Mouse (Mus musculus) forebrain, embryonic 13.5 days (tissue): ENCODE measurements around the gene Eddm3b. TPM values are rescaled to one million over a fixed set of nuclear protein-coding genes. Genes with fewer than 3 reads are reported as not detected.
"Not testable (repeated sequence)": the region's sequence is repeated elsewhere in the genome, so short reads cannot be mapped to it uniquely, and the experiment has no call there.

ENCODE experiments used
- ATAC-seq: fragments of 200-750 bp; cut with Nextera tagmentation; 2 replicates; pipeline ENCODE4 v1.8.0; 2017
- H3K27ac ChIP-seq: fragments of 300-500 bp; sonication (generic); 2 replicates; pipeline ENCODE4 v1.5.1; 2015; ENCODE audit warnings: inconsistent platforms, mild to moderate bottlenecking, moderate library complexity
- H3K27me3 ChIP-seq: fragments of 300-500 bp; sonication (generic); 2 replicates; pipeline ENCODE4 v1.6.1; 2015; ENCODE audit warnings: mild to moderate bottlenecking, inconsistent platforms
- H3K36me3 ChIP-seq: fragments of 300-500 bp; sonication (generic); 2 replicates; pipeline ENCODE4 v1.6.1; 2015; ENCODE audit warnings: mild to moderate bottlenecking, inconsistent platforms; ENCODE audit not compliant: poor library complexity, severe bottlenecking
- H3K4me1 ChIP-seq: fragments of 300-500 bp; sonication (generic); 2 replicates; pipeline ENCODE4 v1.6.1; 2015; ENCODE audit warnings: inconsistent platforms
- H3K4me2 ChIP-seq: fragments of 300-500 bp; sonication (generic); 2 replicates; pipeline ENCODE4 v1.6.1; 2015; ENCODE audit warnings: inconsistent platforms, mild to moderate bottlenecking, moderate library complexity
- H3K4me3 ChIP-seq: fragments of 300-500 bp; sonication (generic); 2 replicates; pipeline ENCODE4 v1.5.1; 2015; ENCODE audit warnings: mild to moderate bottlenecking, inconsistent platforms
- H3K9ac ChIP-seq: fragments of 300-500 bp; sonication (generic); 2 replicates; pipeline ENCODE4 v1.6.1; 2015; ENCODE audit warnings: mild to moderate bottlenecking, inconsistent platforms
- H3K9me3 ChIP-seq: fragments of 300-500 bp; sonication (generic); replicated peaks from 2 replicates; pipeline ENCODE4 v1.6.1; 2016; ENCODE audit warnings: inconsistent platforms
- WGBS: fragments of 180-500 bp; shearing (Covaris S2); methylation state at CpG from one replicate; pipeline ENCODE4 v1.1.7; 2015; 5-methylcytosine and 5-hydroxymethylcytosine counted together
- polyA plus RNA-seq: library from polyadenylated mRNA; unstranded; fragments of >200 nt; fragmentation: Nextera tagmentation; extraction: Ambion mirVana; gene quantifications from 2 replicates; pipeline ENCODE4 v1.2.1, GENCODE M21; 2015

Gene Eddm3b
- polyA plus RNA-seq, 1 experiment from 2014 or later: not detected

GRCm38 (mm10) chr14:51148006-51148405 lies 33.8 kb downstream of the Eddm3b start:
- Histone ChIP-seq H3K9me3 (no peaks in the 10 kb centered on the region), H3K27me3 (no peaks in the 10 kb centered on the region), H3K4me3 (no peak overlapping the region), H3K27ac (no peak overlapping the region), H3K4me1 (no peaks in the 10 kb centered on the region; the same call in 1 of the 2 replicates), H3K4me2 (no peak overlapping the region), H3K9ac (no peak overlapping the region), H3K36me3 (no peaks in the 10 kb centered on the region)
- WGBS: 88% methylated on average over 3 of the region's 3 CpGs
- no peak for ATAC-seq

GRCm38 (mm10) chr14:51149164-51149563 lies 34.9 kb downstream of the Eddm3b start:
- H3K36me3 ChIP-seq: no peaks in the 10 kb centered on the region
- H3K27me3 ChIP-seq: no peaks in the 10 kb centered on the region
- H3K9ac ChIP-seq: no peak overlapping the region
- no peak overlapping the region for H3K4me2 ChIP-seq
- no peak overlapping the region for H3K27ac ChIP-seq
- 83% methylated on average over 5 of the region's 5 CpGs for WGBS
- H3K4me1 ChIP-seq: no peaks in the 10 kb centered on the region; the same call in 1 of the 2 replicates
- no peak overlapping the region for H3K4me3 ChIP-seq
- H3K9me3 ChIP-seq: no peaks in the 10 kb centered on the region
- ATAC-seq: no peak

- H3K27me3 ChIP-seq: no peaks in the 10 kb centered on the region
- no peak overlapping the region for H3K9ac ChIP-seq
- no peaks in the 10 kb centered on the region; the same call in 1 of the 2 replicates for H3K4me1 ChIP-seq
- no peak overlapping the region for H3K4me3 ChIP-seq
- no peak for ATAC-seq
- no peaks in the 10 kb centered on the region for H3K9me3 ChIP-seq
- H3K4me2 ChIP-seq: no peak overlapping the region
- H3K27ac ChIP-seq: no peak overlapping the region
- no peaks in the 10 kb centered on the region for H3K36me3 ChIP-seq
- 88% methylated on average over 3 of the region's 3 CpGs for WGBS
Observed at GRCm38 (mm10) chr14:51150206-51150831, 36.1 kb downstream of the Eddm3b start.

- Histone ChIP-seq H3K9me3 (no peaks in the 10 kb centered on the region), H3K9ac (no peak overlapping the region), H3K4me2 (no peak overlapping the region), H3K4me1 (no peaks in the 10 kb centered on the region), H3K27me3 (no peaks in the 10 kb centered on the region), H3K36me3 (no peaks in the 10 kb centered on the region), H3K4me3 (no peak overlapping the region), H3K27ac (no peak overlapping the region)
- whole genome bisulfite sequencing: 83% methylated on average over 5 of the region's 5 CpGs
- ATAC-seq: no peak
Observed at GRCm38 (mm10) chr14:51152249-51152870, 38.1 kb downstream of the Eddm3b start.

GRCm38 (mm10) chr14:51156056-51156735 lies 42.0 kb downstream of the Eddm3b start:
- ATAC-seq: no peak
- H3K9me3 ChIP-seq: no peaks in the 10 kb centered on the region
- H3K9ac ChIP-seq: no peak overlapping the region
- no peaks in the 10 kb centered on the region for H3K4me1 ChIP-seq
- no peak overlapping the region for H3K4me2 ChIP-seq
- 85% methylated on average over 5 of the region's 5 CpGs for WGBS
- no peak overlapping the region for H3K27ac ChIP-seq
- no peaks in the 10 kb centered on the region for H3K27me3 ChIP-seq
- no peak overlapping the region for H3K4me3 ChIP-seq
- H3K36me3 ChIP-seq: no peaks in the 10 kb centered on the region

GRCm38 (mm10) chr14:51156736-51157068 lies 42.5 kb downstream of the Eddm3b start:
- H3K4me3 ChIP-seq: no peak overlapping the region
- H3K4me1 ChIP-seq: no peaks in the 10 kb centered on the region
- ATAC-seq: no peak
- no peaks in the 10 kb centered on the region for H3K9me3 ChIP-seq
- WGBS: 80% methylated on average over 4 of the region's 4 CpGs
- no peaks in the 10 kb centered on the region for H3K27me3 ChIP-seq
- H3K27ac ChIP-seq: no peak overlapping the region
- H3K36me3 ChIP-seq: no peaks in the 10 kb centered on the region
- no peak overlapping the region for H3K4me2 ChIP-seq
- no peak overlapping the region for H3K9ac ChIP-seq

GRCm38 (mm10) chr14:51157072-51157471 lies 42.8 kb downstream of the Eddm3b start:
- 93% methylated on average over 1 of the region's 1 CpGs for WGBS
- no peak for ATAC-seq
- H3K4me1 ChIP-seq: no peaks in the 10 kb centered on the region
- no peaks in the 10 kb centered on the region for H3K27me3 ChIP-seq
- H3K27ac ChIP-seq: no peak overlapping the region
- no peaks in the 10 kb centered on the region for H3K9me3 ChIP-seq
- no peaks in the 10 kb centered on the region for H3K36me3 ChIP-seq
- no peak overlapping the region for H3K4me3 ChIP-seq
- H3K9ac ChIP-seq: no peak overlapping the region
- H3K4me2 ChIP-seq: no peak overlapping the region

GRCm38 (mm10) chr14:51161976-51162375 lies 47.8 kb downstream of the Eddm3b start, which contains the start of gene Rnase2b:
TSS of gene Rnase2b (plus strand) at chr14:51162260.
- not testable (repeated sequence) for H3K27ac ChIP-seq, H3K4me3 ChIP-seq, H3K27me3 ChIP-seq, H3K9ac ChIP-seq, H3K4me2 ChIP-seq, H3K9me3 ChIP-seq, H3K36me3 ChIP-seq, H3K4me1 ChIP-seq, ATAC-seq
- 95% methylated on average over 3 of the region's 3 CpGs for WGBS

- 91% methylated on average over 6 of the region's 6 CpGs for WGBS
Observed at GRCm38 (mm10) chr14:51163323-51163722, 49.1 kb downstream of the Eddm3b start.

GRCm38 (mm10) chr14:51165435-51165834 lies 51.2 kb downstream of the Eddm3b start:
- no peaks in the 10 kb centered on the region for H3K27me3 ChIP-seq
- H3K9ac ChIP-seq: no peak overlapping the region
- H3K36me3 ChIP-seq: no peaks in the 10 kb centered on the region
- H3K4me3 ChIP-seq: no peak overlapping the region
- ATAC-seq: no peak
- H3K27ac ChIP-seq: no peak overlapping the region
- H3K9me3 ChIP-seq: no peaks in the 10 kb centered on the region
- no peak overlapping the region for H3K4me2 ChIP-seq
- WGBS: 91% methylated on average over 1 of the region's 1 CpGs
- H3K4me1 ChIP-seq: no peaks in the 10 kb centered on the region

More at GRCm38 (mm10) chr14:51163323-51163722, 49.1 kb downstream of the Eddm3b start:
- not testable (repeated sequence) for H3K27me3 ChIP-seq, H3K4me1 ChIP-seq, H3K9ac ChIP-seq, H3K9me3 ChIP-seq, H3K36me3 ChIP-seq, ATAC-seq, H3K4me2 ChIP-seq, H3K4me3 ChIP-seq, H3K27ac ChIP-seq

GRCm38 (mm10) chr14:51166068-51166467 lies 51.8 kb downstream of the Eddm3b start:
- H3K4me2 ChIP-seq: no peak overlapping the region
- no peaks in the 10 kb centered on the region for H3K36me3 ChIP-seq
- H3K27me3 ChIP-seq: no peaks in the 10 kb centered on the region
- no peak overlapping the region for H3K4me3 ChIP-seq
- H3K9me3 ChIP-seq: no peaks in the 10 kb centered on the region
- no peaks in the 10 kb centered on the region for H3K4me1 ChIP-seq
- H3K27ac ChIP-seq: no peak overlapping the region
- no peak overlapping the region for H3K9ac ChIP-seq
- no peak for ATAC-seq
